Mouse (Mus musculus) T-helper 17 cell (primary cell): ENCODE data around the gene Cdc34.

ENCODE experiments used
- in situ Hi-C, 2 experiments: fragments of 300-600 bp; cut with MboI, MseI; formaldehyde crosslinking; loops; 1 replicate in 1 of 2; 2 replicates in 1 of 2; pipeline ENCODE4 v1.15.1; 2025; ENCODE audit warnings: high pct_unique_total_duplicates in 2 of 2

Cdc34 gene

GRCm38 (mm10) chr10:79670071-79670888, 11.7 kb upstream of the Cdc34 start:
- in situ Hi-C loops: loop anchor here (10.0 kb wide), 2 partner anchors 1095 to 1205 kb away; partner anchors contain the start of genes Ilvbl (in 1 of the 2) and Pdxk (in 1 of the 2)

DNA sequence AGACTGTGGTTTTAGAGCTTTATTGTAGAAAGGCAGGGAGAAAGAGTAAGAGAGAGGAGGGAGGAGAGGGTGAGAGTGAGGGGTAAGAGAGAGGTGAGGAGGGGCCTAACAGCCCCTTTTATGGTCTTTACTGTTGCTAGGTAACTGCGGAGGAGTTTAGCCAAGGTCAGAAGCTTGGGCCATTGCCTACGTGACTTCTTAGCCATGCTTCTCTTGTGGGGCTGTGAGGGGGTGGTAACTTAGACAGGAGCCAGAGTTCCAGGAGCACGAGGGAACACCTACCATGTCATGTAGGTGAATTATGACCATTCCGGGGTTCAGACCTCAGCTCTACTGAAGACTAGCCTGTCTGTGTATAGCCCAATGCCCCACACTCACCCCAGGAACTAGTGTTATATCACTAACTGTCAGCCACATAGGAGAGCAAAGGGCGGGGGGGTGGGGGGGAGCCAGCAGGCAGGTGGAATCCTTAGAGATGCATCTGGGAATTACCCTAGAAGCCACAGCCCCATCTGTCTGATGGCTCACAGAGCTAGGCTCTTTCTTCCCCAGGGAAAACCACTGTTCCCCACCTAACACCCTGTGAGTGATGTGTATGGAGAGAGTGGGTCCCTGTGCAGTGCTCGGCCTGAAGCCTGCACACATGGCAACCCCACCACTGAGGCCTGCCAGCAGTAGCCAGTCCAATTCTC, 10.5 kb upstream of the Cdc34 start:
- in situ Hi-C loops: loop anchor here (10.0 kb wide), 2 partner anchors 1097 to 1207 kb away; partner anchors contain the start of genes Ilvbl (in 1 of the 2) and Pdxk (in 1 of the 2)

- in situ Hi-C loops: loop anchor here (10.0 kb wide), 2 partner anchors 1097 to 1207 kb away; partner anchors contain the start of genes Ilvbl (in 1 of the 2) and Pdxk (in 1 of the 2)
Observed at GRCm38 (mm10) chr10:79672088-79672455, 9.9 kb upstream of the Cdc34 start.

DNA sequence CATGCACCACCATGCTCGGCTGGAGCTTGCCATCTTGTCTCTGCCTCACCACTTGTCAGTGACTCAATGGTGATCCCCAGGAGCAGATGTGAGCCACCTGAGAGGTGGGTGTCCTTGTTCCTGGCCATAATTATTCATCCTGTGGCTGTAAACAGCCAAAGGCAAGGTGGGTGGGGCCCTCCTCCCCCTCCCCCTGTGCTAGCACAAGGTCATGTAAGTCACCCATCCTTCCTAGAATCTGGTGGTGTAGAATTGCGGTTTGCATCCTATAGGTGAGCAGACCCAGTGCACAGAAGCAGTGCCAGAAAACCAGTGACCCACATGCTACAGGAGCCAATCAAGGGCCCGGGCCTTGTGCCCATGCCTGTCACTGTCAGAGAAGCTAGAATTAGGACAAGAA, 8.9 kb upstream of the Cdc34 start:
- in situ Hi-C loops: loop anchor here (10.0 kb wide), 2 partner anchors 1098 to 1208 kb away; partner anchors contain the start of genes Ilvbl (in 1 of the 2) and Pdxk (in 1 of the 2)

- in situ Hi-C loops: loop anchor here (10.0 kb wide), 2 partner anchors 1101 to 1211 kb away; partner anchors contain the start of genes Ilvbl (in 1 of the 2) and Pdxk (in 1 of the 2)
Observed at GRCm38 (mm10) chr10:79675346-79676035, 6.5 kb upstream of the Cdc34 start.

GRCm38 (mm10) chr10:79680606-79681495, 1.1 kb upstream of the Cdc34 start:
- in situ Hi-C loops: no loop called here

DNA sequence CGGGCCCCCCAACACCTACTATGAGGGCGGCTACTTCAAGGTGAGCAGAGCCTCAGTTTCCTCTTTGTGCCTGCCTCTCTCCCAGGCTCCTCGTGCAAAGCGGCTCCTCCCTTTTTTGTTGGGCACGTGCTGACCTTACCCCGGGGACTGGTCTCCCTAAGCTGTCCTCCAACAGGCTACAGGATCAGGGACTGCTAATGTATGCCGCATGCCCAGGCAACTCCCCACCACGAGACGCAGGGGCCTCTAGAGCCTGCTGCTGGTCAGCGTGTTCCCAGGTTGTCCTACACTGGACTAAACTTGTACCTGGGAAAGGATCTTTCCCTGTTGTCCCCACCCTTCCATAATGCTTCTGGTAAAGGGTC, 538 bp downstream of the Cdc34 start:
- in situ Hi-C loops: no loop called here

DNA sequence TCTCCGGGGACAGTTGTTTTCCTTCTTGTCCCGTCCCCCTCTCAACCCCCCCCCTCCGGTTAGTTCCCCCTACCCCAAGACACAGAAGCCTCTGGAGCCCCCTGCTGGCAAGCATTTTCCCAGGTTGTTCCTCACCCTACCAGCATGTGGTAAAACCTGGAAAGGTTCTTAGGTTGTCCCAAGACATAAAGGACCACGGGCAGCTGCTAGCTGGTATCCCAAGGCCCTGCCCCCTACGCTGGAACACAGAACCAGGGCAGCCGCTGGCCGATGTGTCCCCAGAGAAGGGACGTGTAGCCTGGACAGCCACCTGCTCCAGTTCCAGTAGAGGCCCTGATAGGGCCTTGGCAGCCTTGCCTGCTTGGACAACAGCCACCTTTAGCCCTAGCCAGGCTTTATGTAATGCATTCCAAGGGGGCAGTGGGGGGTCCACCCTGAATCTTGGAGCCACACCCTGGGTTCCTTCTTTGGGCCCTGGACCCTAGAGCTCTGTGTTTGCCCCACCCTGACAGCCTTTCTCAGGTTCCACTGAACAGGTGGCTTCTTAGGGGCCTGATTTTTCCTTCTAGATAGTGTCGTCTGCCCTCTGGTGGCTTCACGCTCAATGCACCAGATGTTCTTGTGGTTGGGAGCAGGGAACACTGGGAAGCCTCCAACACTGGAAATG, 1.1 kb downstream of the Cdc34 start:
- in situ Hi-C loops: no loop called here

DNA sequence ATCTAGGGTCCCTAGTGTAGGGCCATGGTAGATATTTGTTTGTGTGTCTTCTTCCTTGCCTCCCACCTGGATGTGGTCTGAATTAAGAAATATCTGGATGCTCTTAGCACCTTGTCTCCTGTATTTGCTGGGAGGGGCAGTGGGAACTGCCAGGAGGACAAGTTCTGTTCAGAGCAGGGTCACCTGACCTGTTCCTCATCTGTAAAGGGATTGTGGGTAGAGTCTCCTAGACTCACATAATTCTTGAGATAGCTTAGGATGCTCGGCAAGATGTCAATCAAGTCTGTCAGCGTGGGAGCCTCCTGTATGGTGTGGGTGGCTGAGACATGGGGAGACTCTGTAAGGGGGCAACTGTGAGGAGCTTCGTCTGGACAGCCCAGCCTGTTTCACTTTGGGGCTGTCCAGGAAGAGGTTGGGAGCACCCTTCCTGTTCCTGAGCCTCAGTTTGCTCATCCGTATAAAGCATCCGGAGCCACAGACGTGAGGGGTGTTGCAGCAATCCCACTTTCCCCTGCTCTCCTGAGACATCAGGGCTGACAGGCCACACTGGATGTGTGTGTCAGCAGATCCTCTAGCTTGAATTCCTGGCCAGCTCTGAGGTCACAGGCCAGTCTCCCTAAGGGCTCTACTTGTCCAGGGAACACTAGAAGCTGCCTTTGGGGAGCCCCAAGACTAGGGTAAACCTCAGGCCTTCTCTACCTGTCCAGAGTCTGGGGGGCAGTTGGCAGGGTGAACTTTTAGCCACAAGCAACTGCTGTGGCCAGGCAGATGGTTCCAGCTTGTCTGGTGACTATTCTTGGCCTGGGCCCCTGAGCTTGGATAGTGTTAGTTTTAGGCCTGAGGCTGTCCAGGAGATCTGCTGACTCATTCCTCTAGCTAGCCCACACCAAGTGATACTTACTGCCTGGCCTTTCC, 2.0 kb downstream of the Cdc34 start:
- in situ Hi-C loops: no loop called here

DNA sequence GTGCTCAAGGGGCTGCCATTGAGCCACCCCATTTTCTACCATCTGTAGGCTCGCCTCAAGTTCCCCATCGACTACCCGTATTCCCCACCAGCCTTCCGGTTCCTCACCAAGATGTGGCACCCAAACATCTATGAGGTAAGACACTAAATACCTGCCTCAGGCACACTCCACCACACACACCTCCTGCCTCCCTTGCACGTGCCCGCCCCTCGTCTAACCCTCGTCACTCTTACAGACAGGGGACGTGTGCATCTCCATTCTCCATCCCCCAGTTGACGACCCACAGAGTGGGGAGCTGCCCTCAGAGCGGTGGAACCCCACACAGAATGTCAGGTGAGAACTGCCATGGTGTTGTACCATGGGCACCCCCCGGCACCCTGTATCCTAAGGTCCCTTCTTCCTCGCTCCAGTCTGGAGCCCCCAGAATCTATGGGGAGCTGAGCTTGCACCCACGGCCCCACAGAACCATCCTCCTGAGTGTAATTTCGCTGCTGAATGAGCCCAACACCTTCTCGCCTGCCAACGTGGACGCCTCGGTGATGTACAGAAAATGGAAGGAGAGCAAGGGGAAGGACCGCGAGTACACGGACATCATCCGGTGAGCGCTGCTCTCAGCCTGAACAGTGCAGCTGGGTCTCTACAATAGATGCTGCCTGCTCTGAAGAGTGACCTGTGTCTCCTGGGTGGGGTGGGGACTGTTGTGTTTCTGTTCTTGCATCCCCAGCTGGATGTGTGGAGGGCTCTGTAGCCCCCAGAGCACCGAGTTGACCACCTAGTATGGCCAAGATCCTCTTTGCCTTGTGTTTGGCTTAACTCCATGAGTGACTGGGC, 3.0 kb downstream of the Cdc34 start:
- in situ Hi-C loops: loop anchor here in 1 of 2 experiments (5.0 kb wide), 1 partner anchor 362 kb away; the partner anchor contains the start of gene Gpx4

- in situ Hi-C loops: loop anchor here in 1 of 2 experiments (5.0 kb wide), 1 partner anchor 361 kb away; the partner anchor contains the start of gene Gpx4
Observed at GRCm38 (mm10) chr10:79686219-79686618, 4.2 kb downstream of the Cdc34 start.

GRCm38 (mm10) chr10:79686691-79687090, 4.7 kb downstream of the Cdc34 start:
- in situ Hi-C loops: loop anchor here in 1 of 2 experiments (5.0 kb wide), 1 partner anchor 361 kb away; the partner anchor contains the start of gene Gpx4

GRCm38 (mm10) chr10:79687513-79687912, 5.5 kb downstream of the Cdc34 start:
- in situ Hi-C loops: loop anchor here in 1 of 2 experiments (5.0 kb wide), 1 partner anchor 360 kb away; the partner anchor contains the start of gene Gpx4

DNA sequence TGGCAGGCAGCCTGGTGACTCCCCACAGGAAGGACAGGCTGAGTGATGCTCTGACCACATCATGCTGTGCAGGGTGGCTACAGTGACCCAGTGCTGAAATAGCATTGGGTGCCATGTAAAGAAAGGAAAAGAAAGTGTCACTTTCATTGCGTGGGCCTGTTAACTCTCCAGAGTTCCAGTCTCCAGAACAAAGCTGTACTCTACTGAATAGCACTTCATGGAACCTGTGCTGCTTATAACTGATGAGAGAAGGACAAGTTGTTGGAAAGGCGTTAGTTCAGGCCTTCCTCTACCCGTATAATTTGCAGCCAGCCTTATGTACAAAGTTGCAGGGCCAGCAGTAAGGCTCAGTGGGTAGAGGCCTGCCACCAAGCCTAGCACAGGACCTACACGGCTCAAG, 6.7 kb downstream of the Cdc34 start, which contains the start of gene Gzmm:
TSS of gene Gzmm (plus strand) at position 301 of the 400 bp plus-strand sequence.
- in situ Hi-C loops: loop anchor here in 1 of 2 experiments (5.0 kb wide), 1 partner anchor 359 kb away; the partner anchor contains the start of gene Gpx4

DNA sequence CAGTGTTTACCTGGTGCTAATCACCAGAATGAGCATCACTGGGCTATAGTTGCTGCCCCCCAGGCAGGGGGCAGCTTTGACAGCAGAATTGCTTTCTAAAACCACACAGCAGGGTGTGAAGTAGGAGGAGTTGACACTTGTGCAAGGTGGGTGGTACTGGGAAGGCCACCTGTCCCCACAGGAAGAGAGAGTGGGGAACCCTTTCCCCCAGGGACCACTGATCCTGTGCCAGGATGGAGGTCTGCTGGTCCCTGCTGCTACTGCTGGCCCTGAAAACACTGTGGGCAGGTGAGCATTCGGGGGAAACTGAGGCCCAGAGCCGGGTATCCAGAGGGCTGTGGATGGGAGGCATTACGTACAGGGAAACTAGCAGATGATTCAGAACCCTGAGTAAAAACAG, 7.2 kb downstream of the Cdc34 start:
- in situ Hi-C loops: loop anchor here in 1 of 2 experiments (5.0 kb wide), 1 partner anchor 358 kb away; the partner anchor contains the start of gene Gpx4

- in situ Hi-C loops: no loop called here
Observed at GRCm38 (mm10) chr10:79691986-79692548, 10.1 kb downstream of the Cdc34 start.
